In genomic region chr3:123337853-123338252, GRCm38 (mm10) we compare ENCODE assay signal across 19 mouse cellular contexts. TPM values are rescaled to one million over a fixed set of nuclear protein-coding genes. Genes with fewer than 3 reads are reported as not detected.
DNase-seq lines count a peak whose midpoint lies in the region; ATAC-seq and TF ChIP-seq lines count a peak whose summit lies in the region.
"Had no signal": no experiment of that assay in that cellular context is flagged by ENCODE, and none has a peak within 500 bp of the region (broad histone marks: within the 10 kb centered on the region; RNA-seq: fewer than 3 reads in every experiment).

No protein-coding gene starts in this region.

- no peak for DNase-seq in intestine, embryonic 14.5 days (ENCODE audit: low spot score)
- DNase-seq in CH12.LX (ENCODE audit: extremely low read depth) = peak; percentile 58
- DNase-seq in left cerebral cortex, postnatal 4 days = no peak
- no peak for DNase-seq in thymus, postnatal 25 days
- DNase-seq: adrenal gland, postnatal 14 days; cerebellum, adult 11-12 months; cerebellum, adult 9-11 months; cerebellum, postnatal 36 days; forebrain, postnatal 0 days; gastrocnemius, postnatal 14 days; heart, postnatal 36 days had no signal

- no peak for ATAC-seq in intestine, embryonic 14.5 days (replicated peaks; ENCODE audit: low FRiP score, low TSS enrichment, low read depth)
- ATAC-seq in intestine, postnatal 0 days = no peak
- ATAC-seq in intestine, embryonic 16.5 days = 0 out of 2 replicates have a peak, but pooled peaks have one; percentile 11
- ATAC-seq in stomach, embryonic 16.5 days (ENCODE audit: insufficient read depth, low FRiP score) = no peak
- ATAC-seq: activated CD4-positive, CD25-positive, alpha-beta regulatory T cell, adult 4 months; forebrain, embryonic 13.5 days; forebrain, postnatal 0 days; Patski had no signal

- TF ChIP-seq RAD21 in CH12.LX (IDR thresholded peaks at IDR 0.05; ENCODE audit: low read depth, low read length) = no peak

- H3K4me3 ChIP-seq in intestine, embryonic 14.5 days (ENCODE audit: low read depth, low read length) = no peak overlapping the region
- H3K4me3 ChIP-seq in intestine, postnatal 0 days (ENCODE audit: low read depth, low read length) = no peak overlapping the region
- H3K4me3 ChIP-seq in CH12.LX (replicated peaks in 1 of 3; ENCODE audit: low read depth in 2 of 3, low read length in 2 of 3, poor library complexity in 1 of 3) = no peak overlapping the region
- H3K4me3 ChIP-seq in intestine, embryonic 16.5 days (ENCODE audit: low read length) = no peak overlapping the region
- no peak overlapping the region for H3K4me3 ChIP-seq in stomach, embryonic 16.5 days (replicated peaks; ENCODE audit: low read length)
- H3K4me3 ChIP-seq: embryonic facial prominence, embryonic 13.5 days; forebrain, embryonic 13.5 days; heart, embryonic 12.5 days had no signal

- TF ChIP-seq POLR2A in CH12.LX (IDR thresholded peaks at IDR 0.05; ENCODE audit: low read depth, low read length) = peak; percentile 30; the same call in 1 of the 2 replicates

- H3K4me2 ChIP-seq in intestine, embryonic 14.5 days (ENCODE audit: low read length) = no peak overlapping the region
- H3K4me2 ChIP-seq in intestine, postnatal 0 days (replicated peaks; ENCODE audit: low read depth) = no peak overlapping the region
- H3K4me2 ChIP-seq in CH12.LX (ENCODE audit: insufficient read depth, low read depth, poor library complexity, severe bottlenecking) = peak overlapping the region; percentile 65
- H3K4me2 ChIP-seq in intestine, embryonic 16.5 days (ENCODE audit: low read depth, low read length) = no peak overlapping the region
- H3K4me2 ChIP-seq in stomach, embryonic 16.5 days (ENCODE audit: low read depth, low read length) = no peak overlapping the region
- H3K4me2 ChIP-seq: embryonic facial prominence, embryonic 13.5 days; forebrain, embryonic 13.5 days; heart, embryonic 12.5 days had no signal

- peak; percentile 63; the same call in 1 of the 2 replicates for TF ChIP-seq EP300 in CH12.LX (IDR thresholded peaks at IDR 0.05; ENCODE audit: low read length)

- intact Hi-C loops in left cerebral cortex, postnatal 4 days (cut with DNase I) = no loop called here

- no peak for TF ChIP-seq CTCF in intestine, postnatal 0 days (IDR thresholded peaks at IDR 0.05; ENCODE audit: low read depth)
- no peak for TF ChIP-seq CTCF in CH12.LX (conservative IDR thresholded peaks at IDR 0.05 in 1 of 2, IDR thresholded peaks at IDR 0.05 in 1 of 2; ENCODE audit: low read depth in 2 of 2, low read length in 2 of 2)

- in situ Hi-C loops in CH12.LX (cut with MboI; ENCODE audit: low pct_ligation_motif_present, low pct_unique_long_range_greater_than_20kb, low sequenced_read_pairs) = no loop called here

- peak overlapping the region; percentile 93 for H3K27ac ChIP-seq in intestine, embryonic 14.5 days (ENCODE audit: low read depth)
- no peak overlapping the region for H3K27ac ChIP-seq in intestine, postnatal 0 days (ENCODE audit: low read depth, low read length)
- H3K27ac ChIP-seq in CH12.LX (ENCODE audit: insufficient read depth, low read depth) = peak overlapping the region; percentile 85
- H3K27ac ChIP-seq in intestine, embryonic 16.5 days (ENCODE audit: low read length) = peak overlapping the region; percentile 72
- peak overlapping the region; percentile 34 for H3K27ac ChIP-seq in stomach, embryonic 16.5 days (ENCODE audit: low read length)
- H3K27ac ChIP-seq: embryonic facial prominence, embryonic 13.5 days; forebrain, embryonic 13.5 days had no signal

- H3K79me2 ChIP-seq in CH12.LX (replicated peaks; ENCODE audit: control insufficient read depth, extremely low read depth, insufficient read depth, poor library complexity, severe bottlenecking) = peaks cover 6% of the 10 kb centered on the region; the same call in 1 of the 2 replicates

- no peaks in the 10 kb centered on the region for H3K27me3 ChIP-seq in intestine, embryonic 14.5 days (replicated peaks; ENCODE audit: control insufficient read depth, insufficient read depth, low read length)
- H3K27me3 ChIP-seq in intestine, postnatal 0 days (replicated peaks; ENCODE audit: control insufficient read depth, insufficient read depth, low read length) = no peaks in the 10 kb centered on the region
- no peaks in the 10 kb centered on the region for H3K27me3 ChIP-seq in CH12.LX (replicated peaks)
- H3K27me3 ChIP-seq in intestine, embryonic 16.5 days (replicated peaks; ENCODE audit: control insufficient read depth, insufficient read depth, low read length) = no peaks in the 10 kb centered on the region
- H3K27me3 ChIP-seq in stomach, embryonic 16.5 days (ENCODE audit: control insufficient read depth, insufficient read depth, low read length) = no peaks in the 10 kb centered on the region
- H3K27me3 ChIP-seq: embryonic facial prominence, embryonic 13.5 days; forebrain, embryonic 13.5 days; heart, embryonic 12.5 days; Patski had no signal

- dilution Hi-C loops in CH12.LX (cut with MboI; ENCODE audit: extremely low pct_ligation_motif_present, extremely low pct_unique_long_range_greater_than_20kb, low sequenced_read_pairs) = no loop called here

- WGBS in intestine, embryonic 14.5 days = 43% methylated on average over 6 of the region's 6 CpGs
- 74% methylated on average over 6 of the region's 6 CpGs for WGBS in intestine, postnatal 0 days
- WGBS in intestine, embryonic 16.5 days = 64% methylated on average over 6 of the region's 6 CpGs
- WGBS in stomach, embryonic 16.5 days = 67% methylated on average over 6 of the region's 6 CpGs

- H3K9ac ChIP-seq in intestine, embryonic 14.5 days (ENCODE audit: low read length) = no peak overlapping the region
- no peak overlapping the region for H3K9ac ChIP-seq in intestine, postnatal 0 days (ENCODE audit: low read depth, low read length)
- peak overlapping the region; percentile 22; the same call in 1 of the 2 replicates for H3K9ac ChIP-seq in CH12.LX (ENCODE audit: insufficient read depth, low read depth)
- no peak overlapping the region for H3K9ac ChIP-seq in intestine, embryonic 16.5 days (ENCODE audit: low read depth, low read length)
- H3K9ac ChIP-seq in stomach, embryonic 16.5 days (ENCODE audit: low read length) = no peak overlapping the region
- H3K9ac ChIP-seq: embryonic facial prominence, embryonic 13.5 days; forebrain, embryonic 13.5 days; forebrain, postnatal 0 days; heart, embryonic 12.5 days had no signal

- H3K9me3 ChIP-seq in intestine, embryonic 14.5 days (ENCODE audit: control insufficient read depth, low read length) = no peaks in the 10 kb centered on the region
- H3K9me3 ChIP-seq in intestine, postnatal 0 days (ENCODE audit: control insufficient read depth) = no peaks in the 10 kb centered on the region
- H3K9me3 ChIP-seq in CH12.LX (replicated peaks; ENCODE audit: low read length) = no peaks in the 10 kb centered on the region
- H3K9me3 ChIP-seq in intestine, embryonic 16.5 days (ENCODE audit: control insufficient read depth, low read length) = no peaks in the 10 kb centered on the region
- H3K9me3 ChIP-seq in stomach, embryonic 16.5 days (replicated peaks; ENCODE audit: control insufficient read depth, low read length) = no peaks in the 10 kb centered on the region
- H3K9me3 ChIP-seq: embryonic facial prominence, embryonic 13.5 days; forebrain, embryonic 13.5 days; heart, embryonic 12.5 days had no signal

- H3K4me1 ChIP-seq in intestine, embryonic 14.5 days (replicated peaks; ENCODE audit: control insufficient read depth, insufficient read depth, low read length) = peaks cover 56% of the 10 kb centered on the region
- H3K4me1 ChIP-seq in intestine, postnatal 0 days (replicated peaks; ENCODE audit: control insufficient read depth, insufficient read depth, low read length) = peaks cover 11% of the 10 kb centered on the region; the same call in 1 of the 2 replicates
- peaks cover 19 to 54% of the 10 kb centered on the region in 2 experiments for H3K4me1 ChIP-seq in CH12.LX (ENCODE audit: control insufficient read depth in 1 of 2, insufficient read depth in 2 of 2)
- H3K4me1 ChIP-seq in intestine, embryonic 16.5 days (ENCODE audit: control insufficient read depth, insufficient read depth, low read length) = peaks cover 23% of the 10 kb centered on the region
- peaks cover 43% of the 10 kb centered on the region for H3K4me1 ChIP-seq in stomach, embryonic 16.5 days (ENCODE audit: control insufficient read depth, insufficient read depth, low read length)
- H3K4me1 ChIP-seq: forebrain, embryonic 13.5 days had no signal

- H3K36me3 ChIP-seq in intestine, embryonic 14.5 days (ENCODE audit: control insufficient read depth, insufficient read depth, low read length) = peaks cover 10% of the 10 kb centered on the region; the same call in 1 of the 2 replicates
- H3K36me3 ChIP-seq in intestine, postnatal 0 days (ENCODE audit: control insufficient read depth, insufficient read depth) = peaks cover 25% of the 10 kb centered on the region
- H3K36me3 ChIP-seq in CH12.LX (replicated peaks in 1 of 2; ENCODE audit: control insufficient read depth in 1 of 2, insufficient read depth in 1 of 2, low read length in 1 of 2) = peaks cover 13 to 36% of the 10 kb centered on the region in 2 experiments
- H3K36me3 ChIP-seq in intestine, embryonic 16.5 days (ENCODE audit: control insufficient read depth, insufficient read depth, low read length) = peaks cover 7% of the 10 kb centered on the region; the same call in 1 of the 2 replicates
- peaks cover 15% of the 10 kb centered on the region for H3K36me3 ChIP-seq in stomach, embryonic 16.5 days (ENCODE audit: control insufficient read depth, insufficient read depth, low read length)

TF ChIP-seq in CH12.LX, 34 proteins besides CTCF, POLR2A, EP300 and RAD21 (continues in another document):
- TF ChIP-seq IRF4 (IDR thresholded peaks at IDR 0.05; ENCODE audit: low read depth, low read length) = peak; percentile 74
- peak; percentile 38; the same call in 1 of the 2 replicates for TF ChIP-seq MEF2A (IDR thresholded peaks at IDR 0.05; ENCODE audit: borderline replicate concordance, low read depth, low read length)
- no peak for TF ChIP-seq GABPA (IDR thresholded peaks at IDR 0.05; ENCODE audit: insufficient replicate concordance, low read depth, low read length)
- TF ChIP-seq ELF1 (IDR thresholded peaks at IDR 0.05; ENCODE audit: low read depth, low read length) = no peak
- no peak for TF ChIP-seq UBTF (IDR thresholded peaks at IDR 0.05; ENCODE audit: low read depth, low read length)
- no peak for TF ChIP-seq ZMIZ1 (IDR thresholded peaks at IDR 0.05; ENCODE audit: low read depth, low read length)
- TF ChIP-seq USF2 (conservative IDR thresholded peaks at IDR 0.05; ENCODE audit: low read depth, low read length) = no peak

RNA-seq across cellular contexts. Expression of gene Mettl14, which starts 48.1 kb away (rescaled TPM):
- polyA plus RNA-seq in intestine, embryonic 14.5 days (2014; fragmentation: Nextera tagmentation; extraction: Ambion mirVana) = 20.6 and 22.8 TPM in 2 replicates
- 11.1 and 11.7 TPM in 2 replicates for polyA plus RNA-seq in intestine, postnatal 0 days (2015; fragmentation: Nextera tagmentation; extraction: Ambion mirVana)
- total RNA-seq in CH12.LX (2012; rRNA removed) (5.7 and 6.0 TPM in 2 replicates), CH12.LX (2014; rRNA removed) (8.1 and 8.7 TPM in 2 replicates)
- polyA plus RNA-seq in CH12.LX (2012; ENCODE audit: insufficient read length, low read depth) = 12.8 and 13.3 TPM in 2 replicates
- 23.2 and 24.9 TPM in 2 replicates for polyA plus RNA-seq in intestine, embryonic 16.5 days (2015; fragmentation: Nextera tagmentation; extraction: Ambion mirVana)
- 24.4 and 25.0 TPM in 2 replicates for polyA plus RNA-seq in stomach, embryonic 16.5 days (2015; fragmentation: Nextera tagmentation; extraction: Ambion mirVana)
- total RNA-seq in left cerebral cortex, postnatal 4 days (2021) = 10 to 100 TPM; 17.9 to 19.7 TPM
